Mouse (Mus musculus): Measurements from ENCODE around the gene Cep170.
"Not testable (repeated sequence)": the region's sequence is repeated elsewhere in the genome, so short reads cannot be mapped to it uniquely, and the experiment has no call there.

Gene Cep170

GRCm38 (mm10) chr1:176814036-176814420 lies at the start of gene Cep170:
TSS of gene Cep170 (minus strand) at chr1:176814067.
- in situ Hi-C loops (cut with MboI; ENCODE audit: low sequenced_read_pairs), result no loop called here

- in situ Hi-C loops (cut with MboI; ENCODE audit: low sequenced_read_pairs), result loop anchor here (25.0 kb wide), 2 partner anchors 625 to 925 kb away; no protein-coding TSS in a partner anchor
These were observed 48.2 kb upstream of the Cep170 start for GRCm38 (mm10) chr1:176861981-176862644.

GRCm38 (mm10) chr1:176852813-176853590 lies 39.1 kb upstream of the Cep170 start:
- in situ Hi-C loops (cut with MboI; ENCODE audit: low sequenced_read_pairs), result loop anchor here (25.0 kb wide), 2 partner anchors 616 to 916 kb away; no protein-coding TSS in a partner anchor

GRCm38 (mm10) chr1:176851401-176851800 lies 37.5 kb upstream of the Cep170 start:
- in situ Hi-C loops (cut with MboI; ENCODE audit: low sequenced_read_pairs), result loop anchor here (25.0 kb wide), 2 partner anchors 614 to 914 kb away; no protein-coding TSS in a partner anchor

GRCm38 (mm10) chr1:176849377-176849776 lies 35.5 kb upstream of the Cep170 start:
- in situ Hi-C loops (cut with MboI; ENCODE audit: low sequenced_read_pairs), result no loop called here

GRCm38 (mm10) chr1:176848613-176849290 lies 34.9 kb upstream of the Cep170 start:
- in situ Hi-C loops (cut with MboI; ENCODE audit: low sequenced_read_pairs), result no loop called here

GRCm38 (mm10) chr1:176847118-176847859 lies 33.4 kb upstream of the Cep170 start:
- in situ Hi-C loops (cut with MboI; ENCODE audit: low sequenced_read_pairs), result no loop called here

- in situ Hi-C loops (cut with MboI; ENCODE audit: low sequenced_read_pairs), result no loop called here
These were observed 31.5 kb upstream of the Cep170 start for GRCm38 (mm10) chr1:176845082-176845977.

- in situ Hi-C loops (cut with MboI; ENCODE audit: low sequenced_read_pairs), result not testable (repeated sequence)
These were observed 22.7 kb upstream of the Cep170 start for GRCm38 (mm10) chr1:176836562-176836961.

- in situ Hi-C loops (cut with MboI; ENCODE audit: low sequenced_read_pairs), result no loop called here
These were observed 21.8 kb upstream of the Cep170 start for GRCm38 (mm10) chr1:176835501-176836294.

GRCm38 (mm10) chr1:176834880-176835279 lies 21.0 kb upstream of the Cep170 start:
- in situ Hi-C loops (cut with MboI; ENCODE audit: low sequenced_read_pairs), result no loop called here

GRCm38 (mm10) chr1:176833948-176834347 lies 20.1 kb upstream of the Cep170 start:
- in situ Hi-C loops (cut with MboI; ENCODE audit: low sequenced_read_pairs), result no loop called here

GRCm38 (mm10) chr1:176833257-176833656 lies 19.4 kb upstream of the Cep170 start:
- in situ Hi-C loops (cut with MboI; ENCODE audit: low sequenced_read_pairs), result no loop called here

GRCm38 (mm10) chr1:176832607-176833006 lies 18.7 kb upstream of the Cep170 start:
- in situ Hi-C loops (cut with MboI; ENCODE audit: low sequenced_read_pairs), result no loop called here

- in situ Hi-C loops (cut with MboI; ENCODE audit: low sequenced_read_pairs), result no loop called here
These were observed 18.2 kb upstream of the Cep170 start for GRCm38 (mm10) chr1:176832071-176832470.

- in situ Hi-C loops (cut with MboI; ENCODE audit: low sequenced_read_pairs), result no loop called here
These were observed 14.8 kb upstream of the Cep170 start for GRCm38 (mm10) chr1:176828666-176829065.

GRCm38 (mm10) chr1:176827945-176828485 lies 14.1 kb upstream of the Cep170 start:
- in situ Hi-C loops (cut with MboI; ENCODE audit: low sequenced_read_pairs), result no loop called here

GRCm38 (mm10) chr1:176827365-176827764 lies 13.5 kb upstream of the Cep170 start:
- in situ Hi-C loops (cut with MboI; ENCODE audit: low sequenced_read_pairs), result no loop called here

GRCm38 (mm10) chr1:176826931-176827330 lies 13.1 kb upstream of the Cep170 start:
- in situ Hi-C loops (cut with MboI; ENCODE audit: low sequenced_read_pairs), result no loop called here

All from CH12F3 (cell line).